Mouse (Mus musculus) heart, embryonic 14.5 days (tissue): ENCODE results near the gene Dlgap1. TPM values are rescaled to one million over a fixed set of nuclear protein-coding genes. Genes with fewer than 3 reads are reported as not detected.

Experiments
- ATAC-seq: fragments of 200-750 bp; cut with Nextera tagmentation; 2 replicates; pipeline ENCODE4 v1.8.0; 2017; ENCODE audit warnings: low read depth, moderate TSS enrichment; ENCODE audit not compliant: insufficient number of reproducible peaks, insufficient read depth, low FRiP score
- H3K27ac ChIP-seq, 2 experiments: fragments of 200-500 bp in 1 of 2; fragments of 300-500 bp in 1 of 2; sonication (generic) in 1 of 2; replicated peaks in 1 of 2; 2 replicates each; pipeline ENCODE4 v1.5.1; 2012 to 2014; ENCODE audit warnings: low read depth in 2 of 2, low read length in 2 of 2, control low read depth in 1 of 2, mild to moderate bottlenecking in 1 of 2, mixed read lengths in 1 of 2; ENCODE audit not compliant: control insufficient read depth in 1 of 2, insufficient read depth in 1 of 2
- H3K27me3 ChIP-seq: fragments of 300-500 bp; sonication (generic); 2 replicates; pipeline ENCODE4 v1.6.1; 2014; ENCODE audit warnings: mild to moderate bottlenecking, low read length, control low read depth; ENCODE audit not compliant: control insufficient read depth, insufficient read depth
- H3K36me3 ChIP-seq: fragments of 300-500 bp; sonication (generic); 2 replicates; pipeline ENCODE4 v1.6.1; 2014; ENCODE audit warnings: mild to moderate bottlenecking, control low read depth, low read length, mixed read lengths; ENCODE audit not compliant: control insufficient read depth, insufficient read depth
- H3K4me1 ChIP-seq, 2 experiments: fragments of 200-500 bp in 1 of 2; fragments of 300-500 bp in 1 of 2; sonication (generic) in 1 of 2; 2 replicates each; pipeline ENCODE4 v1.6.1; 2012 to 2014; ENCODE audit warnings: low read length in 2 of 2, control low read depth in 1 of 2, mixed read lengths in 1 of 2; ENCODE audit not compliant: control insufficient read depth in 2 of 2, insufficient read depth in 2 of 2
- H3K4me2 ChIP-seq: fragments of 300-500 bp; sonication (generic); 2 replicates; pipeline ENCODE4 v1.6.1; 2014; ENCODE audit warnings: mild to moderate bottlenecking, low read length
- H3K4me3 ChIP-seq, 2 experiments: fragments of 200-500 bp in 1 of 2; fragments of 300-500 bp in 1 of 2; sonication (generic) in 1 of 2; 2 replicates each; pipeline ENCODE4 v1.5.1; 2012 to 2014; ENCODE audit warnings: low read length in 2 of 2, mild to moderate bottlenecking in 2 of 2, control low read depth in 1 of 2, low read depth in 1 of 2, moderate library complexity in 1 of 2; ENCODE audit not compliant: control insufficient read depth in 1 of 2, insufficient read depth in 1 of 2
- H3K9ac ChIP-seq: fragments of 300-500 bp; sonication (generic); 2 replicates; pipeline ENCODE4 v1.6.1; 2014; ENCODE audit warnings: mild to moderate bottlenecking, low read length
- H3K9me3 ChIP-seq: fragments of 300-500 bp; sonication (generic); 2 replicates; pipeline ENCODE4 v1.6.1; 2016; ENCODE audit warnings: low read length, control low read depth; ENCODE audit not compliant: control insufficient read depth
- WGBS: fragments of 180-500 bp; shearing (Covaris S2); extraction: QIAGEN DNeasy Blood & Tissue Kit; methylation state at CpG from one replicate; pipeline ENCODE4 v1.1.7; 2014; 5-methylcytosine and 5-hydroxymethylcytosine counted together
- polyA plus RNA-seq: library from polyadenylated mRNA; unstranded; fragments of >200 nt; fragmentation: Nextera tagmentation; extraction: Ambion mirVana; gene quantifications from 2 replicates; pipeline ENCODE4 v1.2.1, GENCODE M21; 2014

The Dlgap1 gene
- polyA plus RNA-seq, 1 experiment from 2014 or later, result 1.1 TPM

- 86% methylated on average over 6 of the region's 7 CpGs for WGBS
- H3K9me3 ChIP-seq, result no peaks in the 10 kb centered on the region
- H3K27me3 ChIP-seq, result no peaks in the 10 kb centered on the region
- no peak for ATAC-seq
- no peak overlapping the region for H3K27ac ChIP-seq
- H3K4me1 ChIP-seq, result no peaks in the 10 kb centered on the region
- H3K4me2 ChIP-seq, result no peak overlapping the region
- no peaks in the 10 kb centered on the region for H3K36me3 ChIP-seq
- H3K4me3 ChIP-seq, result no peak overlapping the region
- no peak overlapping the region for H3K9ac ChIP-seq
Observed at GRCm38 (mm10) chr17:70762001-70762400, 793.1 kb downstream of the Dlgap1 start.

- no peaks in the 10 kb centered on the region for H3K4me1 ChIP-seq
- no peaks in the 10 kb centered on the region for H3K36me3 ChIP-seq
- H3K9me3 ChIP-seq, result no peaks in the 10 kb centered on the region
- H3K4me2 ChIP-seq, result no peak overlapping the region
- WGBS, result 92% methylated on average over 10 of the region's 10 CpGs
- no peak overlapping the region for H3K9ac ChIP-seq
- H3K4me3 ChIP-seq, result no peak overlapping the region
- no peaks in the 10 kb centered on the region for H3K27me3 ChIP-seq
- H3K27ac ChIP-seq, result no peak overlapping the region
- no peak for ATAC-seq
Observed at GRCm38 (mm10) chr17:70762634-70763033, 793.8 kb downstream of the Dlgap1 start.

DNA sequence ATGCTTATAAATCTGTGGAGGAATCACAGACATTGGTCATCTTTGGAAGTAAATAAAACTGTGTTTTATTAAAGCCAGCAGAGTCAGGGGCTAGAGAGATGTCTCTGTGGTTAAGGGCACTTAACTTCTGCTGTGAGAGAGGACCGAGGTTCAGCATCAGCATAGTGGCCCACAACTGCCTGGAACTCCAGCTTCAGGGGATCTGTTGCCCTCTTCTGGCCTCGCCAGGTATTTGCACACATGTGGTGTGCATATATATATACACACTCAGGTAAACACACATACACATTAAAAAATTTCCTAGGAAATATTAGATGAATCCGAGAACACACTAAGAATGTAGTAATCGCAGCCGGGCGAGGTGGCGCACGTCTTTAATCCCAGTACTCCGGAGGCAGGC lies 796.5 kb downstream of the Dlgap1 start:
- Histone ChIP-seq H3K36me3 (no peaks in the 10 kb centered on the region), H3K27me3 (no peaks in the 10 kb centered on the region), H3K4me1 (no peaks in the 10 kb centered on the region), H3K4me2 (no peak overlapping the region), H3K27ac (no peak overlapping the region), H3K9ac (no peak overlapping the region), H3K9me3 (no peaks in the 10 kb centered on the region), H3K4me3 (no peak overlapping the region)
- 92% methylated on average over 9 of the region's 9 CpGs for WGBS
- ATAC-seq, result no peak

DNA sequence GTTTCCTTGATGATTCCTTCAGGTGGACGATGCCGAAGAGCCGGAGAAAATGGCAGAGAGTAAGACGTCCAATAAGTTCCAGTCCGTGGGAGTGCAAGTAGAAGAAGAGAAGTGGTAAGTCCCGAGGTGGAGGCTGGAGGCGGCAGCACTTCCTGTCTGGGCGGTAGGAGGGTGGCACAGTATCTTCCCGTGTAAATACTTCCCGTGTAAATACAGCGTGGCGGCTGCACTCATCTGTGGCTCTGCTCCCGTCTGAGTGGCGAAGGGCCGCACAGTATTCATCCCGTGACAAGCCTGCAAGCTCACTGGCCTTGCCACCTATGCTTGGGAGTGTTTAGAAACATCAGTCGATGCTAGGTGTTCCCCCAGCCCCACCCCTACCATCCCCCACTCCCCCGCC lies 797.1 kb downstream of the Dlgap1 start:
- H3K27me3 ChIP-seq, result no peaks in the 10 kb centered on the region
- 75% methylated on average over 18 of the region's 18 CpGs for WGBS
- no peak overlapping the region for H3K27ac ChIP-seq
- no peak overlapping the region for H3K4me2 ChIP-seq
- ATAC-seq, result no peak
- no peak overlapping the region for H3K4me3 ChIP-seq
- no peaks in the 10 kb centered on the region for H3K9me3 ChIP-seq
- no peaks in the 10 kb centered on the region for H3K36me3 ChIP-seq
- no peaks in the 10 kb centered on the region for H3K4me1 ChIP-seq
- no peak overlapping the region for H3K9ac ChIP-seq

DNA sequence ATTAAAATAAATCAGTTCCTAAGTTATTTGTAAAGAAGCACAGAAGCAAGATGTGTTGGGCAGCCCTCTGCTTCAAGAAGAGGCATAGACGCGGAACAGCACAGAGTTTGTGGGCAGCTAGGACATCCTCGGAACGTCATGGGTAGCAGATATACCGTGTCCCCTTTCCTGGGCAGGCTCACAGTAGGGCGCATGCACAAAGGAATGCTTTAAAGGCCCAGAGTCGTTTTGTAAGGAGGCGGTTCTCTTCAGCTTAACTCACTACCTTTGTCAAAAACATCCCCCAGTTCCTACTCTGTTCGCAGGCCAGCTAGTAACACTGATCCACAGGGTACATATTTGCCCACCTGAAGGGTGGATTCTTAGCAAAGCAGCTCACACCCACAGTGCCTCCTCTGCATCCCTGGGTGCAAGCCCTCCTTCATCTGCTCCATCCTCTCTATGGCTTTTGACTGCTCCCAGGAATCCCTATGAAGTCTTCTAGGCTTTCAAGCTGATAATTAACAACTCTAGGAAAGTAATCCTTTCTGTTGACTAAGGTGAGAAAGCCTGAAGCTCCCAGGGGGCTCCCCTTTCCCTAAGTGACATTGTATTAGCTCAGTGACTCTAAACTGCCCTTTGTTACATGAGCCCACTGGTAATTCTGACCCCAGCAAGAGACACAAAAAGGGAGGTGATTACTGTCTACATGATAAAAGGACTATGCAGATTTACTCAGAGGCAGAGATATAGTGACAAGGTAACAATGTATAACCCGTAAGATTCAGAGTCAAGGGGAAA lies 803.4 kb downstream of the Dlgap1 start:
- H3K9ac ChIP-seq, result no peak overlapping the region
- H3K27me3 ChIP-seq, result no peaks in the 10 kb centered on the region
- H3K27ac ChIP-seq, result no peak overlapping the region
- no peak for ATAC-seq
- H3K4me3 ChIP-seq, result no peak overlapping the region
- WGBS, result 17% methylated on average over 10 of the region's 10 CpGs
- H3K36me3 ChIP-seq, result no peaks in the 10 kb centered on the region
- no peaks in the 10 kb centered on the region for H3K9me3 ChIP-seq
- H3K4me2 ChIP-seq, result no peak overlapping the region
- H3K4me1 ChIP-seq, result no peaks in the 10 kb centered on the region

DNA sequence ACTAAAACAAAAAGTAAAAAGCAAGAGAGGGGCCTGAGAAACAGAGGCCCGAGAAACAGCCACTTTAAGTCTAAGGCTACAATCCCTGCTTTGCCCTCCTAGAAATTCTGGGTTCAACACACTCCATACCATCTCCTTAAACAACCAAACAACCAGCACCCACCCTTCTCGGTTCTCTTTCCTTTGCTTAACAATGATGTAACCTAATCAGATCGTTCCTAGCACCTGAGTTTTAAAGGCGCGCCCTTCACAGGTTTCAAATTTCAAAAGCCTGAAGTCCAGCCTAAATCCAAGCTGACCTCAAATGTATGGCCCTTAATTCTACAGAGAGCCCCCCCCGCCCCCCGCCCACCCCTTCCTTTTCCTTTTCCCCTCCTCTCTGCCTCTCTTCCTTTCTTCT lies 810.9 kb downstream of the Dlgap1 start:
- Histone ChIP-seq H3K4me2 (no peak overlapping the region), H3K4me3 (no peak overlapping the region), H3K4me1 (no peaks in the 10 kb centered on the region), H3K9me3 (no peaks in the 10 kb centered on the region), H3K27me3 (no peaks in the 10 kb centered on the region), H3K36me3 (no peaks in the 10 kb centered on the region), H3K27ac (no peak overlapping the region), H3K9ac (no peak overlapping the region)
- ATAC-seq, result no peak
- WGBS, result 51% methylated on average over 7 of the region's 7 CpGs

GRCm38 (mm10) chr17:70780726-70781689 lies 812.1 kb downstream of the Dlgap1 start:
- no peaks in the 10 kb centered on the region for H3K4me1 ChIP-seq
- H3K4me2 ChIP-seq, result no peak overlapping the region
- no peak overlapping the region for H3K9ac ChIP-seq
- ATAC-seq, result no peak
- H3K9me3 ChIP-seq, result no peaks in the 10 kb centered on the region
- no peaks in the 10 kb centered on the region for H3K27me3 ChIP-seq
- no peak overlapping the region for H3K27ac ChIP-seq
- H3K36me3 ChIP-seq, result no peaks in the 10 kb centered on the region
- no peak overlapping the region for H3K4me3 ChIP-seq
- WGBS, result 47% methylated on average over 18 of the region's 18 CpGs
